Comparison of ENCODE assay signal across 16 mouse cellular contexts in genomic region chr12:29161546-29161945, GRCm38 (mm10).
"Had no signal": no experiment of that assay in that cellular context is flagged by ENCODE, and none has a peak within 500 bp of the region (broad histone marks: within the 10 kb centered on the region; RNA-seq: fewer than 3 reads in every experiment).

No protein-coding gene starts in this region.

- H3K36me3 ChIP-seq: neural tube, embryonic 12.5 days; neural tube, embryonic 13.5 days; neural tube, embryonic 15.5 days; stomach, embryonic 15.5 days had no signal

- H3K27me3 ChIP-seq: neural tube, embryonic 12.5 days; neural tube, embryonic 13.5 days; neural tube, embryonic 15.5 days; stomach, embryonic 15.5 days had no signal

- DNase-seq: retina, postnatal 1 day; right cerebral cortex, postnatal 14 days; right cerebral cortex, postnatal 25 days; right cerebral cortex, postnatal 4 days; spleen, adult 18-20 months; thymus, adult 18-20 months; thymus, adult 2 months; thymus, postnatal 14 days; thymus, postnatal 25 days; thymus, postnatal 36 days; thymus, postnatal 4 days had no signal

- H3K9me3 ChIP-seq: neural tube, embryonic 12.5 days; neural tube, embryonic 13.5 days; neural tube, embryonic 15.5 days; stomach, embryonic 15.5 days had no signal

- H3K4me1 ChIP-seq: neural tube, embryonic 15.5 days; stomach, embryonic 15.5 days had no signal

- H3K4me2 ChIP-seq: neural tube, embryonic 12.5 days; neural tube, embryonic 13.5 days; neural tube, embryonic 15.5 days; stomach, embryonic 15.5 days had no signal

- H3K27ac ChIP-seq: neural tube, embryonic 12.5 days; neural tube, embryonic 13.5 days; neural tube, embryonic 15.5 days; stomach, embryonic 15.5 days; stomach, postnatal 0 days had no signal

- H3K4me3 ChIP-seq: neural tube, embryonic 12.5 days; neural tube, embryonic 13.5 days; neural tube, embryonic 15.5 days; stomach, embryonic 15.5 days had no signal

- H3K9ac ChIP-seq: neural tube, embryonic 12.5 days; neural tube, embryonic 13.5 days; neural tube, embryonic 15.5 days; stomach, embryonic 15.5 days had no signal
